Mouse (Mus musculus): ENCODE measurements around the gene Syne2.

GRCm38 (mm10) chr12:76004697-76005249, 186.8 kb downstream of the Syne2 start:
- TF ChIP-seq FLI1 (IDR thresholded peaks at IDR 0.05; ENCODE audit: low read length), result no peak
- no peak for TF ChIP-seq GATA1 (IDR thresholded peaks at IDR 0.05; ENCODE audit: borderline replicate concordance, low read length)

Measured in megakaryocyte, embryonic 14.5 days (primary cell).